Mouse (Mus musculus) stomach, postnatal 0 days (tissue): ENCODE results near the gene Ski. TPM values are rescaled to one million over a fixed set of nuclear protein-coding genes. Genes with fewer than 3 reads are reported as not detected.
A peak's percentile ranks its signal among the peaks of the same experiment; 100 is the strongest.

Experiments
- ATAC-seq: fragments of 200-750 bp; cut with Nextera tagmentation; 2 replicates; pipeline ENCODE4 v1.8.0; 2017; ENCODE audit not compliant: low FRiP score, low TSS enrichment
- DNase-seq: peaks from one replicate; pipeline ENCODE4 v3.0.0-alpha.2; 2016; ENCODE audit warnings: low spot score
- H3K27ac ChIP-seq: fragments of 300-500 bp; sonication (generic); replicated peaks from 2 replicates; pipeline ENCODE4 v1.5.1; 2014; ENCODE audit warnings: mild to moderate bottlenecking, control low read depth
- H3K27me3 ChIP-seq: fragments of 300-500 bp; sonication (generic); 2 replicates; pipeline ENCODE4 v1.6.1; 2014; ENCODE audit warnings: low read length; ENCODE audit not compliant: control insufficient read depth, insufficient read depth
- H3K36me3 ChIP-seq: fragments of 300-500 bp; sonication (generic); 2 replicates; pipeline ENCODE4 v1.6.1; 2014; ENCODE audit warnings: low read length, mixed read lengths; ENCODE audit not compliant: control insufficient read depth, insufficient read depth
- H3K4me1 ChIP-seq: fragments of 300-500 bp; sonication (generic); replicated peaks from 2 replicates; pipeline ENCODE4 v1.6.1; 2014; ENCODE audit warnings: antibody characterized with exemption; ENCODE audit not compliant: control insufficient read depth, insufficient read depth
- H3K4me2 ChIP-seq: fragments of 300-500 bp; sonication (generic); replicated peaks from 2 replicates; pipeline ENCODE4 v1.6.1; 2014; ENCODE audit warnings: low read depth, mild to moderate bottlenecking, control low read depth, moderate library complexity
- H3K4me3 ChIP-seq: fragments of 300-500 bp; sonication (generic); 2 replicates; pipeline ENCODE4 v1.5.1; 2014; ENCODE audit warnings: low read depth, low read length, control low read depth
- H3K9ac ChIP-seq: fragments of 300-500 bp; sonication (generic); 2 replicates; pipeline ENCODE4 v1.6.1; 2014; ENCODE audit warnings: mild to moderate bottlenecking, low read length, control low read depth, mixed read lengths
- H3K9me3 ChIP-seq: fragments of 300-500 bp; sonication (generic); 2 replicates; pipeline ENCODE4 v1.6.1; 2016; ENCODE audit warnings: low read length; ENCODE audit not compliant: control insufficient read depth
- CTCF ChIP-seq: IDR thresholded peaks from 2 replicates; pipeline ENCODE4 v1.5.1; 2016; ENCODE audit warnings: antibody characterized with exemption, low read depth, mild to moderate bottlenecking, moderate library complexity
- EP300 ChIP-seq: optimal IDR thresholded peaks from 2 replicates; pipeline ENCODE3; 2016; ENCODE audit warnings: antibody characterized with exemption
- WGBS: fragments of 180-500 bp; shearing (Covaris S2); extraction: QIAGEN DNeasy Blood & Tissue Kit; methylation state at CpG from one replicate; pipeline ENCODE4 v1.1.7; 2014; 5-methylcytosine and 5-hydroxymethylcytosine counted together
- polyA plus RNA-seq: library from polyadenylated mRNA; unstranded; fragments of >200 nt; fragmentation: Nextera tagmentation; extraction: Ambion mirVana; gene quantifications from 2 replicates; pipeline ENCODE4 v1.2.1, GENCODE M21; 2015

Ski gene
- polyA plus RNA-seq, 1 experiment from 2014 or later = 9.7 TPM

DNA sequence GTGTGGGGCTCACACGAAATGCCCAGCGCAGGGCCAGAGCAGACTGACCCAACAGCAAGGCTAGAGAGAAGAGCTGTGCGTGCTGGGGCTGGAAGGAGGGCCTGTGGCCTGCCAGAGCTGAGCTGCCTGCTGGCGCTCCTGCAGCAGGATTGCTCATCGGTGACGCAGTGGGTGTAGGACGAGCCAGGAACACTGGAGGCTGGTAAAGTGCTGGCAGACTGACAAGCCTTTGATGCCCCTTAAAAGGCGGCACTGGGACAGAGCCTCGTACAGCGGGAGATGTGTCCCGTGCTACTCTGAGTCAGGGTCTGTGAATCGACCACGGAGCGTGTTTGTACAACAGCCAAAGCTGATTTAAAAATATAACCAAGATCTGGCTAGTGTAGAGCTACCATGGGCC, 92.4 kb downstream of the Ski start:
- Histone ChIP-seq H3K27ac (peak overlapping the region; percentile 85), H3K4me1 (peaks cover 9% of the 10 kb centered on the region; the same call in 1 of the 2 replicates), H3K9ac (peak overlapping the region; percentile 38), H3K36me3 (no peaks in the 10 kb centered on the region), H3K27me3 (no peaks in the 10 kb centered on the region), H3K4me2 (no peak overlapping the region), H3K4me3 (no peak overlapping the region), H3K9me3 (no peaks in the 10 kb centered on the region)
- ATAC-seq (peak; percentile 28; the same call in 1 of the 2 replicates), DNase-seq (peak; percentile 68)
- TF ChIP-seq CTCF (no peak), EP300 (peak; percentile 52)
- 44% methylated on average over 14 of the region's 14 CpGs for WGBS

DNA sequence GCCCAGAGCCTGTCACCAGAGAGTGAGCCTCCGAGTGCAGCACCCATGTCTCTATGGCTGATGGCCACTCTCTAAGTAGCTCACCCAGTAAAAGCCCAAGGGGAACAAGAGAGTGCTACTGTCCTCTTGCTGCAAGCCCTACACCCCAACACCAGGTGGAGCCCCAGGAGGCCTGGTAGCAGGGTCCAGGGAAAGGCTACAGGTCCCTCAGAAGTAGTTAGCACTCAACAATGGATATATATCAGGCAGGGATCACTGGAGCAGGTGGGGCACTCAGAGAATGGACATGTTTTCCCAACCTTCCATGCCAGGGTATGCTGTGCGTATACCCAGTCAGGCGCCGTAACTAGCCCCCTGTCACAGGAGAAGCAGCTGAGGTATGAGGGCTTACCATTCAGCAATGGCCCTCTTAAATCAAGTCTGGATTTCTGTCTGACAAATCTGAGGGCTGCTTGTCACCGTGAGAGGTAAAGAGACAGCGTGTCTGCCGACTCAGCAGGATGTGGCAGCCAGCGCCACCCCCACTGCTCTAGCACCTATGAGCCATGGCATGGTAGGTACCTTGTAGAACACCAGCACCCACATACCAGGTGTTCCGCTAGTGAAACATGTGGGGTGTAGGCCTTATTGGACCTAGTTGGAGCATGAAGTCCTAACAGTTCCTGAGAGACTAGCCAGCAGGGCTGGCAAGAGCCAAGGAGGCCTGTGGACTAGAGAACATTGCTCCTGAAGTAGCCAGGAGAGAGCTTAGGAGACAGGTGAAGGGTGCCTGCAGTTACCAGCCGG, 93.1 kb downstream of the Ski start:
- peak; percentile 21; the same call in 1 of the 2 replicates for ATAC-seq
- WGBS = 80% methylated on average over 10 of the region's 10 CpGs
- TF ChIP-seq CTCF = peak; percentile 73
- no peak for TF ChIP-seq EP300
- Histone ChIP-seq H3K27ac (peak overlapping the region; percentile 85), H3K9ac (peak overlapping the region; percentile 38), H3K9me3 (no peaks in the 10 kb centered on the region), H3K36me3 (no peaks in the 10 kb centered on the region), H3K4me1 (peaks cover 9% of the 10 kb centered on the region; the same call in 1 of the 2 replicates), H3K4me2 (no peak overlapping the region), H3K4me3 (no peak overlapping the region), H3K27me3 (no peaks in the 10 kb centered on the region)
- peak; percentile 63 for DNase-seq

DNA sequence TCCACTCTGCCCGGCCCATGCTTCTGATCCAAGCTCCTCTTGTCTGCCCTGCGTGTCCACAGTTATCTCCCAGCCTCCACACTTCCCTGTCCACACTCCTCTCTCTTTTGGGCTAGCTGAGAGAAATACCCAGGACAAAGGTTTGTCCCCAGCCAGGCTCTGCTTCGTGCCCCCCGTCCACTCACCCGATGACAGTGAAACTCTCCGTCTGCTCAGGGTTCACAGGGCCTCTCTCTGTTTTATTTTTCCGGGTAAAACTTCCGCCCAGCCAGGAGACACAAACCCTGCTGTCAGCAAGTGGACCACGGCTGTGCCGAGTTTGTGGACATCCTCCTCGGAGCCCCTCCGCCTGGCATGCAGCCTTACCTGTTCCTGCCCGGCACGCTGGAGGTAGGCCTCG, 94.0 kb downstream of the Ski start:
- Histone ChIP-seq H3K27me3 (no peaks in the 10 kb centered on the region), H3K9me3 (no peaks in the 10 kb centered on the region), H3K27ac (no peak overlapping the region), H3K36me3 (no peaks in the 10 kb centered on the region), H3K4me1 (peaks cover 4% of the 10 kb centered on the region; the same call in 1 of the 2 replicates), H3K4me2 (no peak overlapping the region), H3K9ac (no peak overlapping the region), H3K4me3 (no peak overlapping the region)
- TF ChIP-seq CTCF (no peak), EP300 (no peak)
- ATAC-seq = no peak
- DNase-seq = no peak
- WGBS = 80% methylated on average over 15 of the region's 15 CpGs

DNA sequence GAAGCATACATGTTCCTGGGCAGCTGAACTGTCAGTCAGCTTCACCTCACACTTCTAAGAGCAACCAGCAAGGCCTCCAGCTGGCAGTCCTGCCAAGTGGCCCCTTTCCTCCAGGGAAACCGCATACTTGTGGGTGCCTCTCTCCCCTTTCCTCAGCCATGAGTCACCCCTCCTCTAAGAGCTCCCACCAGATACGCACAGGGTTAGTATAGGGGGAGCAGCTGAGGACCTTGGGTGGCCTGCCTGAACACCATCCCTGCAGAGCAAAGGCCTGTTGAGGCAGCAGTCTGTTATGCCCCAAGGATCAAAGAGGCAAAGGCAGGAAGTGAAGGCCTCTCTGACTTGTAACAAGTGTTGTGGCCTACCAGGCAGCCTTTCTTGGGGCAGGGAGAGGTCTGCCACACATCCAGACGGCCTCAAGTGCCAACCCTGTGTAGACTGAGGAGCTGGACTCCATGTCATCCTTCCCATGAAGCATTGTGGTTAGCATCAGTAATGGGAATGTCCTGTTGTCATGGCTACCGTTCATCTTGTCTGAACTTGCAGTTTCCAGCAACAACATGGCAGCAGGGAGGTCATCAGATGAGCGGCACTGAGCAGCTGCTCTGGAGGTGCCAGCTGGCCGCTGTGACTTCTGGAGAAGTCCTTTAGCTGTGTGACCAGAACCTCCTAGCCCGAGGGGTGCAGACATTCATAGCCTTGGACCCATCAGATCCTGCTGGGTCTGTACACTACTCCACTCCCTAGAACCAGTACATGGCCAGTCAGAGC, 95.6 kb downstream of the Ski start:
- H3K9ac ChIP-seq = no peak overlapping the region

DNA sequence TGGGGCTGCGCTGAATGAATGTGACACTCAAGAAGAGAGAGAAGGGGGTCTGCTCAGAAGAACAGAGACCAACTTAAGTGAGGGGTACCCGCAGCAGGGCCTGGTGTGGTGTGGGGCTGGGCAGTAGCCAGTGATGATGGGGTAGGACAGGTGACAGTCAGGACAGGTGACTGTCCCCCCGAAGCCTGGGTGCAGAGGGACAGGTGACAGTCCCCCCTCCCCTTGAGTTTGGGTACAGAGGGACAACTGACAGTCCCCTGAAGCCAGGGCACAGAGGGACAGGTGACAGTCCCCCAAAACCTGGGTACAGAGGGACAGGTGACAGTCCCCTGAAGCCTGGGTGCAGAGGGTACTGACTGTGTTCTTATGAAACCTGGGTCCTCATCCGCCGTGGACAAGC, 96.2 kb downstream of the Ski start:
- DNase-seq (no peak), ATAC-seq (no peak)
- Histone ChIP-seq H3K9ac (no peak overlapping the region), H3K4me2 (no peak overlapping the region), H3K4me1 (peaks cover 11% of the 10 kb centered on the region), H3K27me3 (no peaks in the 10 kb centered on the region), H3K36me3 (no peaks in the 10 kb centered on the region), H3K27ac (no peak overlapping the region), H3K4me3 (no peak overlapping the region), H3K9me3 (no peaks in the 10 kb centered on the region)
- TF ChIP-seq EP300 (no peak), CTCF (no peak)
- WGBS = 83% methylated on average over 5 of the region's 5 CpGs

More for the DNA sequence above, 95.6 kb downstream of the Ski start:
- ATAC-seq = no peak
- no peaks in the 10 kb centered on the region for H3K27me3 ChIP-seq
- 71% methylated on average over 7 of the region's 7 CpGs for WGBS
- no peaks in the 10 kb centered on the region for H3K36me3 ChIP-seq
- H3K4me2 ChIP-seq = no peak overlapping the region
- H3K27ac ChIP-seq = peak overlapping the region; percentile 35; the same call in 1 of the 2 replicates
- no peaks in the 10 kb centered on the region for H3K9me3 ChIP-seq
- H3K4me3 ChIP-seq = no peak overlapping the region
- DNase-seq = no peak
- peaks cover 9% of the 10 kb centered on the region for H3K4me1 ChIP-seq
- TF ChIP-seq CTCF = no peak
- no peak for TF ChIP-seq EP300
